Mouse (Mus musculus): ENCODE data around the gene Mctp1. TPM values are rescaled to one million over a fixed set of nuclear protein-coding genes. Genes with fewer than 3 reads are reported as not detected.

The Mctp1 gene
- polyA plus RNA-seq, 1 experiment from 2014 or later, result 0.20 TPM

GRCm38 (mm10) chr13:76799662-76800061, 415.3 kb downstream of the Mctp1 start:
- no peak overlapping the region for H3K4me2 ChIP-seq
- no peaks in the 10 kb centered on the region for H3K4me1 ChIP-seq (replicated peaks)
- H3K27ac ChIP-seq, result no peak overlapping the region
- no peak overlapping the region for H3K9ac ChIP-seq (replicated peaks)
- no peak overlapping the region for H3K4me3 ChIP-seq (replicated peaks)
- no peak for ATAC-seq (ENCODE audit: insufficient number of reproducible peaks, insufficient read depth, low FRiP score, low TSS enrichment, low read depth)
- H3K27me3 ChIP-seq, result 0 out of 2 replicates have a peak, but pooled peaks cover 4% of the 10 kb centered on the region
- H3K36me3 ChIP-seq, result no peaks in the 10 kb centered on the region
- WGBS, result 62% methylated on average over 1 of the region's 1 CpGs
- H3K9me3 ChIP-seq, result no peaks in the 10 kb centered on the region

GRCm38 (mm10) chr13:76801126-76801632, 416.8 kb downstream of the Mctp1 start:
- ATAC-seq (ENCODE audit: insufficient number of reproducible peaks, insufficient read depth, low FRiP score, low TSS enrichment, low read depth), result no peak
- H3K4me1 ChIP-seq (replicated peaks), result no peaks in the 10 kb centered on the region
- H3K9ac ChIP-seq (replicated peaks), result no peak overlapping the region
- H3K9me3 ChIP-seq, result no peaks in the 10 kb centered on the region
- H3K27ac ChIP-seq, result no peak overlapping the region
- WGBS, result 24% methylated on average over 6 of the region's 6 CpGs
- no peak overlapping the region for H3K4me2 ChIP-seq
- no peak overlapping the region for H3K4me3 ChIP-seq (replicated peaks)
- H3K27me3 ChIP-seq, result 0 out of 2 replicates have a peak, but pooled peaks cover 4% of the 10 kb centered on the region
- no peaks in the 10 kb centered on the region for H3K36me3 ChIP-seq

- Histone ChIP-seq H3K4me3 (replicated peaks) (no peak overlapping the region), H3K36me3 (no peaks in the 10 kb centered on the region), H3K9me3 (no peaks in the 10 kb centered on the region), H3K27me3 (0 out of 2 replicates have a peak, but pooled peaks cover 4% of the 10 kb centered on the region), H3K4me1 (replicated peaks) (no peaks in the 10 kb centered on the region), H3K4me2 (no peak overlapping the region), H3K27ac (no peak overlapping the region), H3K9ac (replicated peaks) (no peak overlapping the region)
- ATAC-seq (ENCODE audit: insufficient number of reproducible peaks, insufficient read depth, low FRiP score, low TSS enrichment, low read depth), result no peak; the same call in 1 of the 2 replicates
- 54% methylated on average over 3 of the region's 3 CpGs for WGBS
Observed at GRCm38 (mm10) chr13:76802051-76802728, 417.9 kb downstream of the Mctp1 start.

GRCm38 (mm10) chr13:76802926-76803325, 418.6 kb downstream of the Mctp1 start:
- no peak overlapping the region for H3K27ac ChIP-seq
- H3K27me3 ChIP-seq, result 0 out of 2 replicates have a peak, but pooled peaks cover 4% of the 10 kb centered on the region
- no peaks in the 10 kb centered on the region for H3K36me3 ChIP-seq
- no peak overlapping the region for H3K4me3 ChIP-seq (replicated peaks)
- no peaks in the 10 kb centered on the region for H3K9me3 ChIP-seq
- no peaks in the 10 kb centered on the region for H3K4me1 ChIP-seq (replicated peaks)
- no peak overlapping the region for H3K4me2 ChIP-seq
- no peak for ATAC-seq (ENCODE audit: insufficient number of reproducible peaks, insufficient read depth, low FRiP score, low TSS enrichment, low read depth)
- no peak overlapping the region for H3K9ac ChIP-seq (replicated peaks)
- 88% methylated on average over 9 of the region's 9 CpGs for WGBS

GRCm38 (mm10) chr13:76803799-76804198, 419.5 kb downstream of the Mctp1 start:
- ATAC-seq (ENCODE audit: insufficient number of reproducible peaks, insufficient read depth, low FRiP score, low TSS enrichment, low read depth), result no peak
- Histone ChIP-seq H3K4me1 (replicated peaks) (no peaks in the 10 kb centered on the region), H3K9me3 (no peaks in the 10 kb centered on the region), H3K27ac (no peak overlapping the region), H3K36me3 (no peaks in the 10 kb centered on the region), H3K4me3 (replicated peaks) (no peak overlapping the region), H3K27me3 (0 out of 2 replicates have a peak, but pooled peaks cover 4% of the 10 kb centered on the region), H3K9ac (replicated peaks) (no peak overlapping the region), H3K4me2 (no peak overlapping the region)
- WGBS, result 68% methylated on average over 6 of the region's 6 CpGs

- Histone ChIP-seq H3K36me3 (no peaks in the 10 kb centered on the region), H3K27me3 (0 out of 2 replicates have a peak, but pooled peaks cover under 1% of the 10 kb centered on the region), H3K9ac (replicated peaks) (no peak overlapping the region), H3K4me2 (no peak overlapping the region), H3K9me3 (no peaks in the 10 kb centered on the region), H3K4me3 (replicated peaks) (no peak overlapping the region), H3K27ac (no peak overlapping the region), H3K4me1 (replicated peaks) (peaks cover 11% of the 10 kb centered on the region)
- WGBS, result 29% methylated on average over 1 of the region's 1 CpGs
- no peak; the same call in 1 of the 2 replicates for ATAC-seq (ENCODE audit: insufficient number of reproducible peaks, insufficient read depth, low FRiP score, low TSS enrichment, low read depth)
Observed at GRCm38 (mm10) chr13:76808871-76809390, 424.6 kb downstream of the Mctp1 start.

GRCm38 (mm10) chr13:76809802-76810201, 425.5 kb downstream of the Mctp1 start:
- Histone ChIP-seq H3K9ac (replicated peaks) (no peak overlapping the region), H3K4me3 (replicated peaks) (no peak overlapping the region), H3K9me3 (no peaks in the 10 kb centered on the region), H3K27ac (no peak overlapping the region), H3K4me1 (replicated peaks) (peaks cover 11% of the 10 kb centered on the region), H3K27me3 (no peaks in the 10 kb centered on the region), H3K4me2 (no peak overlapping the region), H3K36me3 (no peaks in the 10 kb centered on the region)
- 18% methylated on average over 2 of the region's 2 CpGs for WGBS
- no peak for ATAC-seq (ENCODE audit: insufficient number of reproducible peaks, insufficient read depth, low FRiP score, low TSS enrichment, low read depth)

GRCm38 (mm10) chr13:76810496-76810939, 426.2 kb downstream of the Mctp1 start:
- no peak overlapping the region for H3K4me3 ChIP-seq (replicated peaks)

GRCm38 (mm10) chr13:76823083-76823482, 438.7 kb downstream of the Mctp1 start:
- H3K4me1 ChIP-seq (replicated peaks), result no peaks in the 10 kb centered on the region; the same call in 1 of the 2 replicates
- H3K9ac ChIP-seq (replicated peaks), result no peak overlapping the region
- no peak for ATAC-seq (ENCODE audit: insufficient number of reproducible peaks, insufficient read depth, low FRiP score, low TSS enrichment, low read depth)
- H3K36me3 ChIP-seq, result no peaks in the 10 kb centered on the region
- H3K27ac ChIP-seq, result no peak overlapping the region
- H3K27me3 ChIP-seq, result no peaks in the 10 kb centered on the region
- 75% methylated on average over 3 of the region's 3 CpGs for WGBS
- no peak overlapping the region for H3K4me2 ChIP-seq
- H3K4me3 ChIP-seq (replicated peaks), result no peak overlapping the region
- H3K9me3 ChIP-seq, result no peaks in the 10 kb centered on the region

More at GRCm38 (mm10) chr13:76810496-76810939, 426.2 kb downstream of the Mctp1 start:
- H3K4me2 ChIP-seq, result no peak overlapping the region; the same call in 1 of the 2 replicates
- no peak overlapping the region for H3K9ac ChIP-seq (replicated peaks)
- H3K9me3 ChIP-seq, result no peaks in the 10 kb centered on the region
- no peak for ATAC-seq (ENCODE audit: insufficient number of reproducible peaks, insufficient read depth, low FRiP score, low TSS enrichment, low read depth)
- no peak overlapping the region for H3K27ac ChIP-seq
- WGBS, result 13% methylated on average over 7 of the region's 7 CpGs
- peaks cover 11% of the 10 kb centered on the region for H3K4me1 ChIP-seq (replicated peaks)
- no peaks in the 10 kb centered on the region for H3K27me3 ChIP-seq
- H3K36me3 ChIP-seq, result no peaks in the 10 kb centered on the region

GRCm38 (mm10) chr13:76824932-76825694, 440.8 kb downstream of the Mctp1 start:
- WGBS, result 63% methylated on average over 10 of the region's 10 CpGs
- Histone ChIP-seq H3K4me1 (replicated peaks) (peaks cover 4% of the 10 kb centered on the region; the same call in 1 of the 2 replicates), H3K27ac (no peak overlapping the region), H3K9me3 (no peaks in the 10 kb centered on the region), H3K36me3 (no peaks in the 10 kb centered on the region), H3K4me3 (replicated peaks) (no peak overlapping the region), H3K27me3 (no peaks in the 10 kb centered on the region), H3K4me2 (no peak overlapping the region), H3K9ac (replicated peaks) (no peak overlapping the region)
- ATAC-seq (ENCODE audit: insufficient number of reproducible peaks, insufficient read depth, low FRiP score, low TSS enrichment, low read depth), result no peak

GRCm38 (mm10) chr13:76827738-76828137, 443.4 kb downstream of the Mctp1 start:
- H3K4me1 ChIP-seq (replicated peaks), result peaks cover 4% of the 10 kb centered on the region; the same call in 1 of the 2 replicates
- ATAC-seq (ENCODE audit: insufficient number of reproducible peaks, insufficient read depth, low FRiP score, low TSS enrichment, low read depth), result no peak
- 80% methylated on average over 3 of the region's 3 CpGs for WGBS
- H3K36me3 ChIP-seq, result no peaks in the 10 kb centered on the region
- no peaks in the 10 kb centered on the region for H3K27me3 ChIP-seq
- H3K9ac ChIP-seq (replicated peaks), result no peak overlapping the region
- H3K4me2 ChIP-seq, result no peak overlapping the region
- no peak overlapping the region for H3K4me3 ChIP-seq (replicated peaks)
- H3K27ac ChIP-seq, result no peak overlapping the region
- H3K9me3 ChIP-seq, result no peaks in the 10 kb centered on the region

Measured in limb, embryonic 12.5 days (tissue).